Mouse (Mus musculus): ENCODE measurements around the gene Dctpp1.
"Not testable (repeated sequence)": the region's sequence is repeated elsewhere in the genome, so short reads cannot be mapped to it uniquely, and the experiment has no call there.

Gene Dctpp1

GRCm38 (mm10) chr7:127270256-127270655 is 9.7 kb upstream of the Dctpp1 start:
- DNase-seq = no peak

- DNase-seq = no peak
Observed at GRCm38 (mm10) chr7:127263526-127263925, 3.0 kb upstream of the Dctpp1 start.

- no peak for DNase-seq
Observed at GRCm38 (mm10) chr7:127262218-127262961, 1.9 kb upstream of the Dctpp1 start.

DNA sequence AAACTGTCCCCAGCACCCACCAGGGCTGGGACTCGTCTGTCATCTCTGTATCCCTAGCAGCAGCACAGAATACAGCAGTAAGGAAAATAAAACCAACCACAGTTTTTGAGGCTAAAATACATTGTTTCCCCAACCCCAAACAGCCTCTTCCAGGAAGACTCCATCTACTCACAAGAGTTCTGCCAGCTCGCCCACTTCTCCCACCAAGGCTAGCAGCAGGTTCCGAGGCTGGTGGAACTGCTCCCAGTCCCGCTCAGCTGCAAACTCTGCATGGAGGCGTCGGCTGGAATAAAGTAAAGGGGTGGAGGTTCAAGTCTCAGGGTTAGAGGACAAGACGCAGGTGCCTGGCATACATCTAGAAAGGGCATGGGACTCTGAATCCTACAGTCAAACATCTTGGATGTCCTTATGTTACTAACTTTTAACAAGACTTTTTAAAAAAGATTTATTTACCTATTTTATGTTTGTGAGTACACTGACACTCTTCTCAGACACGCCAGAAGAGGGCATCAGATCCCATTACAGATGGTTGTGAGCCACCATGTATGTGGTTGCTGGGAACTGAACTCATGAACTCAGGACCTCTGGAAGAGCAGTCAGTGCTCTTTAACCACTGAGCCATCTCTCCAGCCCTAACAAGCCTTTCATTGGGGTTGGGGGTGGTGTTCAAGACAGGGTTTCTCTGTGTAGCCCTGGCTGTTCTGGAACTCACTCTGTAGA is 1.2 kb downstream of the Dctpp1 start:
- no peak for DNase-seq

GRCm38 (mm10) chr7:127256518-127256917 is 4.0 kb downstream of the Dctpp1 start:
- no peak for DNase-seq

- DNase-seq = no peak
Observed at GRCm38 (mm10) chr7:127255965-127256364, 4.5 kb downstream of the Dctpp1 start.

- no peak for DNase-seq
Observed at GRCm38 (mm10) chr7:127255008-127255407, 5.5 kb downstream of the Dctpp1 start.

GRCm38 (mm10) chr7:127253821-127254769 is 6.4 kb downstream of the Dctpp1 start:
- peak; percentile 94 to 95 for DNase-seq

GRCm38 (mm10) chr7:127253341-127253740 is 7.2 kb downstream of the Dctpp1 start:
- no peak for DNase-seq

- DNase-seq = no peak
Observed at GRCm38 (mm10) chr7:127252414-127252813, 8.1 kb downstream of the Dctpp1 start.

- not testable (repeated sequence) for DNase-seq
Observed at GRCm38 (mm10) chr7:127250511-127250910, 10.0 kb downstream of the Dctpp1 start.

- peak; percentile 53 to 55 for DNase-seq
Observed at GRCm38 (mm10) chr7:127244658-127245510, 15.6 kb downstream of the Dctpp1 start.

GRCm38 (mm10) chr7:127243870-127244657 is 16.4 kb downstream of the Dctpp1 start, which contains the start of gene Zfp771:
TSS of gene Zfp771 (plus strand) at chr7:127244274.
- DNase-seq = peak; percentile 94 to 97

GRCm38 (mm10) chr7:127243361-127243867 is 17.1 kb downstream of the Dctpp1 start:
- no peak for DNase-seq

GRCm38 (mm10) chr7:127234777-127235176 is 25.7 kb downstream of the Dctpp1 start:
- DNase-seq = no peak

GRCm38 (mm10) chr7:127233765-127234164 is 26.7 kb downstream of the Dctpp1 start:
- DNase-seq = no peak

DNA sequence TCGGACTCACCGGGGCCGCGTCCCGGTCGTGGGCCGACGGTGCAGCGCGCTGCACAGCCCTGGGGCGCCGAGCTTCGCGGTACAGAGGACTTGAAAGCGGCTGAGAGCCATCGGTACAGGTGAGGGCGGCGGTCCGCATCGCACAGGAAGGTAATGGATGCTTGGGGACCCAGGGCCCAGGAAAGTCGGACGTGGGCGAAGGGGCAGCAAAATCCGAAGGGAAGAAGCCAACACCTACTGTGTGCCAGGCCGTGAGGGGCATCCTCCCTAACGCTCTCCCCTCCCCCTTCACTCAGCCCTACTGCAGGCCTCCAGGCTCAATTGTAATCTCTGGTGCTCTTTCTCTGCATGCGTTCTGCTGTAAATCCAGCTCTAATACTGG is 27.1 kb downstream of the Dctpp1 start:
- no peak for DNase-seq

DNA sequence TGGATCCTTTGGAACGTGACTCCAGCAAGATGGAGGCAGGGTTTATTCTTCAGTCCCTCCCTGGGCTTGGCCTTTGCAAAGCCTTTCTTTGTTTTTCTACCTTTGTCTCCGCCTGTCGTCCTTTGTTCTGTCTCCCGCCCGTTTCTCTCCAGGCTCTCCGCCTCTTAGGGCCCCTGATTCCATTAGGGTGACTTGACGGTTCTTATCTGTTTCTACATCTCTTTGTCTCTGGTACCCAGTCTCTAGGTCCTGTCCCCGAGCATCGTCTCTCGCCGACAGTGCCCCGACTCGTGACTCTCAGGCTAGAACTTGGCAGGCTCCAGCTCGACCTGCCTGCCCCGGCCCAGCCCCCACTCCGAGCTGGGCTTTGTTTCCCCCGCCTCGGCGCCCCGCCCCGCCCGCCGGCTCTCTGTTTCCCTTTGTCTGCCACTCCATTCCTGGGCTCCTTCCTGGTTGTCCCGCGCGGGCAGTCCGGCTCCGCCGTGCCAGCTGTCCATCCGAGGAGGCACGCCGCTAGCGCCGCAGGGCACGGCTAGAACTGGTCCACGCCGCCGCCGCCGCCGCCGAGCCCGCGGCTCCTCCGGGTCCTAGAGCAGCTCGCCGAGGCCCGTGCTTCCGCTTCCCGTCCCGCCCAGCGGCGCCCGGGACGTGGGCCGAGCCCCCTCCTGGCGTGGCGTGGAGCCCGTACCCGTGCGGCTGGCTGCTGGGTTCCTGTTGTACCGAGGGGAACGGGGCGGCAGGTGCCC is 27.7 kb downstream of the Dctpp1 start, which contains the start of the genes Zfp553 and Sept1:
Zfp553 (plus strand) TSS at position 440 of the 746 bp plus-strand sequence.
Sept1 (minus strand) TSS at position 509 of the 746 bp plus-strand sequence.
- peak; percentile 80 to 85 for DNase-seq

DNA sequence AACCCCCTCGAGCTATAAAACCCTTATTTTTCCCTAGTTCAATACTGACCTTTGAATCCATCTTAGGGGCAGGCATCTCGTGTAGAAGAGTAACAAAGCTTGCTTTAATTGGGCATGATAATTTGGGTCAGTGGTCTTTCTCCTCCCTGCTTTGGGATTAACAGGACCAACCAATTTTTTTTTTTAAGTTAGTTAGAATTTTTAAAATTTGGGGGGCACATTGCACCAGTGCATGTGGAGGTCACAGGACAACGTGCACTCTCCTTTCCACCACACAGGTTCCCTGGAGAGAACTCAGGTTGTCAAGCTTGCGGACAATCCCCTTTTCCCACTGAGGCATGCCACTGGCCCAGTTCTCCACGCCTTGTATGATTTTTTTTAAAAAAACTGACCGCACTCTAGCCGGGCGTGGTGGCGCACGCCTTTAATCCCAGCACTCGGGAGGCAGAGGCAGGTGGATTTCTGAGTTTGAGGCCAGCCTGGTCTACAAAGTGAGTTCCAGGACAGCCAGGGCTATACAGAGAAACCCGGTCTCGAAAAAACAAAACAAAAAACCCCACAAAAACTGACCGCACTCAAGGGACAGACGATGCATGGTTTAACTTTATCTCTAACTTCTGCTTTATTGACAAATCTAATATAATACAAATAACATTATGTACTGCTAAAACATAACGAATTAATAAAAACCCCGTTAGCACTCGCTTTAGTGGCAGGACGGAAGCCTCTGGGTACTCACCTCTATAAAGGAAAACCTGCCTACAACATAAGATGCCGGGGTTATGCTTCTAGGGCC is 28.5 kb downstream of the Dctpp1 start:
- no peak for DNase-seq
